In the genomic region with DNA sequence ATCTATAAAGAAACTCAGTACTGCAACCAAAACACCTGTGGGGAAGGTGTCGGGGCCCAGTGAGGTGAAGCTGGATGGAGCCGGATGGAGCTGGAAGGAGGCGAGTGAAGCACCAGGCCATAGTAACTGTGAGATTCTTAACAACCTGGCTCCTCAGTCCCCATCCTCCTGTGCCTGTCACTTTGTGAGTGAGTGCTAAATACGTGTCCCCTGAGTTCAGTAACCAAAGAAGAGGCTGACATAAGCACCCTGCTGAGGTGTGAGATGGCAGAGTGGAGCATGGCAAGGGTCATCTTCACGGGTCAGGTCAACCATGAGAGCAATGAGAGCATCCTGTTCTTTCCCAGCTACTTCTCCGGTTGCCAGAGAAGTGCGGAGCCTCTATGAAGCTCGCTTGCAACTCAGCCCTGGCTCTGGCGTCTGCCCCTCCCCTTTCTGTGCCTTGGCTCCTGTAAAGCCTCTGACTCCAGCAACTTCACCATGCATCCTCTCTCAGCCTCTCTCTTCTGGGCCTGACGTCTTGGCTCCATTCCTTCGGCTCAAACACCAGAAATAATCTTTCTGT, we compare ENCODE assay signal across 29 mouse cellular contexts. TPM values are rescaled to one million over a fixed set of nuclear protein-coding genes. Genes with fewer than 3 reads are reported as not detected.
DNase-seq lines count a peak whose midpoint lies in the region; ATAC-seq lines count a peak whose summit lies in the region.
"Had no signal": no experiment of that assay in that cellular context is flagged by ENCODE, and none has a peak within 500 bp of the region (broad histone marks: within the 10 kb centered on the region; RNA-seq: fewer than 3 reads in every experiment).

No protein-coding gene starts in this region.

- no peak overlapping the region for H3K27ac ChIP-seq in midbrain, embryonic 11.5 days (ENCODE audit: low read depth, low read length)
- no peak overlapping the region; the same call in 1 of the 2 replicates for H3K27ac ChIP-seq in midbrain, embryonic 10.5 days (replicated peaks)
- H3K27ac ChIP-seq: forebrain, embryonic 13.5 days; hindbrain, embryonic 12.5 days; midbrain, embryonic 13.5 days had no signal

- H3K36me3 ChIP-seq in midbrain, embryonic 11.5 days (ENCODE audit: control insufficient read depth, insufficient read depth, low read length), result no peaks in the 10 kb centered on the region
- H3K36me3 ChIP-seq in midbrain, embryonic 10.5 days, result no peaks in the 10 kb centered on the region
- H3K36me3 ChIP-seq: hindbrain, embryonic 12.5 days; midbrain, embryonic 13.5 days had no signal

- no peak overlapping the region for H3K9ac ChIP-seq in midbrain, embryonic 11.5 days (ENCODE audit: low read length)
- H3K9ac ChIP-seq: forebrain, embryonic 13.5 days; hindbrain, embryonic 12.5 days; midbrain, embryonic 13.5 days had no signal

- no peak for ATAC-seq in midbrain, embryonic 11.5 days (ENCODE audit: low FRiP score)
- ATAC-seq: forebrain, embryonic 13.5 days; midbrain, embryonic 13.5 days had no signal

- H3K4me2 ChIP-seq in midbrain, embryonic 11.5 days, result no peak overlapping the region
- H3K4me2 ChIP-seq: forebrain, embryonic 13.5 days; hindbrain, embryonic 12.5 days; midbrain, embryonic 13.5 days had no signal

- no peaks in the 10 kb centered on the region for H3K4me1 ChIP-seq in midbrain, embryonic 11.5 days (ENCODE audit: control insufficient read depth, insufficient read depth, low read length)
- H3K4me1 ChIP-seq in midbrain, embryonic 10.5 days, result peaks cover 10% of the 10 kb centered on the region
- H3K4me1 ChIP-seq: forebrain, embryonic 13.5 days; hindbrain, embryonic 12.5 days; midbrain, embryonic 13.5 days had no signal

- 46% methylated on average over 11 of the region's 11 CpGs for WGBS in midbrain, embryonic 11.5 days
- 43% methylated on average over 11 of the region's 11 CpGs for WGBS in midbrain, embryonic 10.5 days

- H3K27me3 ChIP-seq in midbrain, embryonic 11.5 days (ENCODE audit: control insufficient read depth, insufficient read depth, low read length), result no peaks in the 10 kb centered on the region
- no peaks in the 10 kb centered on the region for H3K27me3 ChIP-seq in midbrain, embryonic 10.5 days (ENCODE audit: low read depth, poor library complexity, severe bottlenecking)
- H3K27me3 ChIP-seq: forebrain, embryonic 13.5 days; hindbrain, embryonic 12.5 days; midbrain, embryonic 13.5 days had no signal

- DNase-seq in gastrocnemius, adult 18-20 months (ENCODE audit: low spot score), result peak; percentile 87
- no peak for DNase-seq in gastrocnemius, postnatal 10 days
- DNase-seq in midbrain, embryonic 11.5 days (ENCODE audit: low spot score, missing footprints), result peak; percentile 75
- no peak for DNase-seq in midbrain, embryonic 10.5 days (ENCODE audit: low spot score)
- DNase-seq in mesoderm, embryonic 11.5 days (ENCODE audit: low read depth, low spot score), result peak; percentile 31
- no peak for DNase-seq in adrenal gland, postnatal 10 days
- DNase-seq in retina, embryonic 14.5 days (ENCODE audit: low spot score), result no peak
- DNase-seq: adrenal gland, postnatal 36 days; cerebellum, adult 9-10 months; kidney, adult 2 months; kidney, postnatal 14 days; lung, postnatal 4 days; retina, postnatal 1 day; thymus, postnatal 25 days had no signal

- no peak overlapping the region for H3K4me3 ChIP-seq in midbrain, embryonic 11.5 days (ENCODE audit: low read depth, low read length)
- H3K4me3 ChIP-seq in midbrain, embryonic 10.5 days, result no peak overlapping the region
- H3K4me3 ChIP-seq: forebrain, embryonic 13.5 days; hindbrain, embryonic 12.5 days; midbrain, embryonic 13.5 days had no signal

- H3K9me3 ChIP-seq in midbrain, embryonic 11.5 days (ENCODE audit: control insufficient read depth, low read length), result no peaks in the 10 kb centered on the region
- no peaks in the 10 kb centered on the region for H3K9me3 ChIP-seq in midbrain, embryonic 10.5 days (replicated peaks)
- H3K9me3 ChIP-seq: forebrain, embryonic 13.5 days; hindbrain, embryonic 12.5 days; midbrain, embryonic 13.5 days had no signal

RNA-seq across cellular contexts. Expression of a gene that starts 7.7 kb away (rescaled TPM):
- not detected for total RNA-seq in gastrocnemius, adult 18-20 months (2021)
- not detected for total RNA-seq in gastrocnemius, postnatal 10 days (2021)
- polyA plus RNA-seq in midbrain, embryonic 11.5 days (2014; fragmentation: Nextera tagmentation; extraction: Ambion mirVana), result not detected in 2 replicates
- polyA plus RNA-seq in midbrain, embryonic 10.5 days (2016; fragmentation: Nextera tagmentation; extraction: Ambion mirVana), result not detected in 2 replicates
- total RNA-seq in adrenal gland, postnatal 10 days (2021), result not detected
- total RNA-seq: adrenal gland, postnatal 36 days; heart, postnatal 25 days; layer of hippocampus, adult 18-20 months; layer of hippocampus, postnatal 14 days; liver, adult 2 months had no signal
- polyA plus RNA-seq: cortical plate, adult 2 months; embryonic facial prominence, embryonic 14.5 days; forebrain, embryonic 13.5 days; heart, embryonic 14.5 days; hindbrain, embryonic 12.5 days; kidney, adult 2 months; limb, embryonic 11.5 days; liver, adult 2 months; liver, embryonic 16.5 days; lung, embryonic 16.5 days; midbrain, embryonic 13.5 days; neural tube, embryonic 11.5 days; stomach, embryonic 14.5 days had no signal

Comparison
In these comparisons a context has a peak if more than half of its experiments do, and no peak if none do; other contexts are left out.
1. DNase-seq: peak in gastrocnemius, adult 18-20 months (single experiment), midbrain, embryonic 11.5 days (single experiment) and mesoderm, embryonic 11.5 days (single experiment); none in gastrocnemius, postnatal 10 days (single experiment), midbrain, embryonic 10.5 days (single experiment), adrenal gland, postnatal 10 days (single experiment) and retina, embryonic 14.5 days (single experiment).